Mouse (Mus musculus): ENCODE results near the gene Uqcc2.
A peak's percentile ranks its signal among the peaks of the same experiment; 100 is the strongest.

DNA sequence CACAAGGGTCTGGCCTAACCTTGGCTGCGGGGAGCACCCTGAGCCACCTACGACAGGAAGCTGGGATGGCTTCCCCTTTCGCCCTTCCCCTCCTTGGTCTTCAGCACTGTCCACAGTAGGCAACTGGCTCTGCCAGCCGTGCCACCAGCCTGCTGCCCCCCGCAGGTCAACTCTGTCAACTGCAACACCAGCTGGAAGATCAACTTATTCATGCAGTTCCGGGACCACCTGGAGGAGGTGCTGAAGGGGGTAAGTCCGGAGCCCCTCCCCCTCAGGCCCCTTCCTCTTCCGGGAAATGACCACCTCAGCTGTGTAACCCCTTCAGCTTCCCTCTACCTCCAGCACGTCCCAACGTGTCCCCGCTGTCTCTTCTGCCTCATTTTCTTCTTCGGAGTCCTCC is 46.3 kb downstream of the Uqcc2 start:
- TF ChIP-seq POLR2A (IDR thresholded peaks at IDR 0.05; ENCODE audit: borderline replicate concordance, low read depth, low read length) (no peak), CTCF (IDR thresholded peaks at IDR 0.05; ENCODE audit: low read depth, low read length) (peak; percentile 14; the same call in 1 of the 2 replicates)
